1 mouse cellular context compared by ENCODE assay signal in the genomic region with DNA sequence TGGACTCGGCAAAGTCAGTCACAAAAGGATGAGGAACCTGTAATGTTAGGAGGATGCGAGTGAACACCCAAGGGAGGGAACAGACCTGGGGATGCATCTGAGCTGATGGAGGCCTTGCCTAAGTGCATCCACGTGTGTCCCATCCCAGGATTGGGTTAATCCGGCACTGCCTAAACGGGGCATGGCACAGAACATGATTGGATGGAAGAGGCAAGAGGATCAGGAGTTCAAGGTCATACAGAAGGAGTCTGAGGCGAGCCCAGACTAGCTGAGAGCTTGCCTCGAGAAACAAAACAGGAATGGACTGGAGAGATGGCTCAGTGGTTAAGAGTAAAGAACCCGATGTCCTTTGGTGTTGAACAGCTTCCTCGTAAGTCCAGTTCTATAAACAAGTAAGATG.
TF ChIP-seq lines count a peak whose summit lies in the region.

No protein-coding gene starts in this region.

TF ChIP-seq in CH12.LX, 34 proteins besides CTCF, POLR2A, EP300 and RAD21:
- TF ChIP-seq RCOR1 (conservative IDR thresholded peaks at IDR 0.05; ENCODE audit: low read depth, low read length) = no peak
- TF ChIP-seq ZC3H11A (IDR thresholded peaks at IDR 0.05; ENCODE audit: low read depth, low read length) = no peak
- no peak for TF ChIP-seq GABPA (IDR thresholded peaks at IDR 0.05; ENCODE audit: insufficient replicate concordance, low read depth, low read length)
- TF ChIP-seq ZNF384 (IDR thresholded peaks at IDR 0.05; ENCODE audit: low read depth, low read length) = no peak
- TF ChIP-seq SMC3 (IDR thresholded peaks at IDR 0.05; ENCODE audit: low read depth, low read length) = no peak
- TF ChIP-seq PAX5 (IDR thresholded peaks at IDR 0.05; ENCODE audit: low read length) = no peak
- TF ChIP-seq USF2 (conservative IDR thresholded peaks at IDR 0.05; ENCODE audit: low read depth, low read length) = no peak
- TF ChIP-seq ETS1 (conservative IDR thresholded peaks at IDR 0.05; ENCODE audit: low read depth, low read length) = no peak
- no peak for TF ChIP-seq CHD2 (IDR thresholded peaks at IDR 0.05; ENCODE audit: low read length)
- TF ChIP-seq MAX (IDR thresholded peaks at IDR 0.05; ENCODE audit: low read length) = no peak
- no peak for TF ChIP-seq IRF4 (IDR thresholded peaks at IDR 0.05; ENCODE audit: low read depth, low read length)
- TF ChIP-seq POLR2AphosphoS2 (IDR thresholded peaks at IDR 0.05; ENCODE audit: low read depth, low read length) = no peak
- no peak for TF ChIP-seq CHD1 (IDR thresholded peaks at IDR 0.05; ENCODE audit: low read depth, low read length)
- no peak for TF ChIP-seq USF1 (IDR thresholded peaks at IDR 0.05; ENCODE audit: low read depth, low read length)
- TF ChIP-seq MEF2A (IDR thresholded peaks at IDR 0.05; ENCODE audit: borderline replicate concordance, low read depth, low read length) = no peak
